Mouse (Mus musculus) MEL (cell line): ENCODE results near the gene Lman1l.

Source experiments
- CTCF ChIP-seq, 3 experiments: IDR thresholded peaks in 2 of 3; conservative IDR thresholded peaks in 1 of 3; 2 replicates each; pipeline ENCODE4 v1.5.1; 2011 to 2012; ENCODE audit warnings: low read length in 3 of 3, low read depth in 2 of 3, mild to moderate bottlenecking in 2 of 3, improper control_type of control experiment in 1 of 3, inconsistent platforms in 1 of 3, mixed read lengths in 1 of 3, moderate library complexity in 1 of 3; ENCODE audit not compliant: control insufficient read depth in 1 of 3, insufficient read depth in 1 of 3, poor library complexity in 1 of 3, severe bottlenecking in 1 of 3
- MAZ ChIP-seq: IDR thresholded peaks from 2 replicates; pipeline ENCODE4 v1.6.1; 2012; ENCODE audit warnings: low read depth, mild to moderate bottlenecking, inconsistent platforms, low read length, improper control_type of control experiment
- POLR2A ChIP-seq, 2 experiments: IDR thresholded peaks; 2 replicates each; pipeline ENCODE4 v1.6.1; 2011 to 2012; ENCODE audit warnings: low read length in 2 of 2, mild to moderate bottlenecking in 2 of 2, control low read depth in 1 of 2, improper control_type of control experiment in 1 of 2, low read depth in 1 of 2, moderate library complexity in 1 of 2; ENCODE audit not compliant: control insufficient read depth in 1 of 2, insufficient read depth in 1 of 2, poor library complexity in 1 of 2
- TBP ChIP-seq: IDR thresholded peaks from 2 replicates; pipeline ENCODE4 v1.8.0; 2011; ENCODE audit warnings: low read depth, low read length, improper control_type of control experiment

DNA sequence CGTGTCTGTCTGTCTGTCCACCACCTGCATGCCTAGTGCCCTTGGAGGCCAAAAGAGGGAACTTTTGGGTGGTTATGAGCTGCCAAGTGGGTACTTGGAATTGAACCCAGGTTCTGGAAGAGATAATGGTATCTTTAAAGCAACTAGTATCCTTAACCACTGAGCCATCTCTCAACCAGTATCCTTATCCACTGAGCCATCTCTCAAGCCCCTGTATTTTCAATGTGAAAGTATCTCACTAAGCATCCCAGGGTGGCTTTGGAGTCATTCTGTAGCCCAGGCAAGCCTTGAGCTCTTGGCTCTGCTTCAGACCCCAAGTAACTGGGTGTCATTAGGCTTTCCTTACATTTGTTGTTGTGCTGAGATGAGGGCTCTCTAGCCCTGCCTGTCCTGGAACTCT is 34.4 kb upstream of the Lman1l start:
- no peak for TF ChIP-seq CTCF (IDR thresholded peaks at IDR 0.05 in 2 of 3, conservative IDR thresholded peaks at IDR 0.05 in 1 of 3; ENCODE audit: control insufficient read depth in 1 of 3, insufficient read depth in 1 of 3, low read depth in 2 of 3, low read length in 3 of 3, poor library complexity in 1 of 3, severe bottlenecking in 1 of 3)
- TF ChIP-seq POLR2A (IDR thresholded peaks at IDR 0.05; ENCODE audit: control insufficient read depth in 1 of 2, insufficient read depth in 1 of 2, low read depth in 1 of 2, low read length in 2 of 2, poor library complexity in 1 of 2) = no peak
- TF ChIP-seq MAZ = no peak
- no peak for TF ChIP-seq TBP
